Mouse (Mus musculus): ENCODE measurements at regions not wholly inside any gene's neighbourhood (a gene's known extent, or its start where the extent isn't known, plus 50 kb on each side); places are given as distances from the start of the nearest gene placed in this dataset.

DNA sequence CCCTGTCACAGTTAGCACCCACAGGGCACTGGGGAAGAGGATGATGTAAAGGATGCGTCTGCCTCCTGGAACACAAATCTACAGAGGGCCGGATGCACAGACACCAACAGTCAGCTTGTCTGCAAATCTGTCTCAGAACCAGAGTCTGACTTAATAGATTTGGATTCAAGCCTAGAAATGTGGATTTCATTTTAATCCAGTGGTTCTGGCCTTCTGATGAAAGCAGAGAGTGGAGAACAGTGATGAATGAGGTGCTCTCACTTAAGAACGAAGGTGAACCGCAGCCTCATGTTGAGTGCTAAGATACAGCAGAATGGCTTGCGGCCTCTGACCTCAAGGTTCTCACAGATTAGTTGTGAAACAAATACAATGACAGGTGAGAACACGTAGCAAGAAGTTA, 446.5 kb downstream of the Tmem114 start:
- H3K9me3 ChIP-seq (replicated peaks): no peaks in the 10 kb centered on the region
- no peaks in the 10 kb centered on the region for H3K27me3 ChIP-seq
- peaks cover 2% of the 10 kb centered on the region; the same call in 1 of the 2 replicates for H3K4me1 ChIP-seq
- no peak overlapping the region for H3K9ac ChIP-seq
- H3K4me2 ChIP-seq: no peak overlapping the region
- no peaks in the 10 kb centered on the region for H3K36me3 ChIP-seq
- H3K27ac ChIP-seq: no peak overlapping the region
- no peak for ATAC-seq (replicated peaks; ENCODE audit: low FRiP score)
- 66% methylated on average over 6 of the region's 6 CpGs for WGBS
- no peak overlapping the region for H3K4me3 ChIP-seq (replicated peaks)

DNA sequence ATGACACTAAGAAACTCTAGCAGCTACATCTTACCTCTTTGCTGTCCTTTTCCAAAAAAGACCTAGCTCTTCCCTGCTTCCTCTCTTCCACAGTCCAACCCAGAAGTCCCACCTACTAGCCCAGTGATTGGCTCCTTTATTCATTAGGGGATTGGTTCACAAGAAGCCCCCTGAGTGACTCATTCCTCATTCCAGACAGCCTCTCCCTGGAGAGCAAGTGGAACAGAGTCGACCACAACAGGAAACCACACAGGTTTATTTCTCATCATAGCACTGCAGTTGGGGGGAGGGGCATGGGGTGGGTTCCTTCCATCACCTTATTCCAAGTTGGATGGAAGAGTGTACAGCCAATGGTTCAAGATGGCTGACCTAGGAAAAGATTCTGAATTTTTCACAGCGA, 473.3 kb downstream of the Tmem114 start:
- H3K4me3 ChIP-seq (replicated peaks): no peak overlapping the region
- H3K9ac ChIP-seq: no peak overlapping the region
- H3K9me3 ChIP-seq (replicated peaks): no peaks in the 10 kb centered on the region
- WGBS: 74% methylated on average over 2 of the region's 2 CpGs
- ATAC-seq (replicated peaks; ENCODE audit: low FRiP score): no peak
- no peaks in the 10 kb centered on the region for H3K27me3 ChIP-seq
- H3K4me2 ChIP-seq: no peak overlapping the region
- no peaks in the 10 kb centered on the region for H3K4me1 ChIP-seq
- H3K36me3 ChIP-seq: no peaks in the 10 kb centered on the region
- H3K27ac ChIP-seq: no peak overlapping the region

DNA sequence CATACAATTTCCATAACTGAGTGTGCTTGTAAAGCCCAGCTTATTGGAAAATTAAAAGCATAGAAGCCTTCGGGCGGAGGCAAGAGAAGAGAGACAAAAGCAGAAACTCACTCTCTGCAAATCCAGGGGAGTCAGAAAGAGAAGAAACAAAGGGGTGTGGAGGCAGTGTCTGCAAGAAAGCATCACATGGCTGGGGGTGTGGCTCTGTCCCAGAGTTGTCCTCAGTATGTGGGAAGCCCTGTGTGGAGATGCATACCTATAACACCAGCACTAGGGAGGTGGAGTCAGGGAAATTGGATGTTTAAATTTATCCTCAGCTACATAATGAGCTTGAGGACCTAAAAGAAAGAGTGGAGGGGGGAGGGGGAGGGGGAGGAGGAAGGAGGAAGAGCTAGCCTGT, 482.6 kb downstream of the Tmem114 start:
- Histone ChIP-seq H3K4me1 (no peaks in the 10 kb centered on the region), H3K9ac (no peak overlapping the region), H3K27me3 (no peaks in the 10 kb centered on the region), H3K9me3 (replicated peaks) (no peaks in the 10 kb centered on the region), H3K4me2 (no peak overlapping the region), H3K36me3 (no peaks in the 10 kb centered on the region), H3K27ac (no peak overlapping the region), H3K4me3 (replicated peaks) (no peak overlapping the region)
- 71% methylated on average over 2 of the region's 2 CpGs for WGBS
- no peak for ATAC-seq (replicated peaks; ENCODE audit: low FRiP score)

DNA sequence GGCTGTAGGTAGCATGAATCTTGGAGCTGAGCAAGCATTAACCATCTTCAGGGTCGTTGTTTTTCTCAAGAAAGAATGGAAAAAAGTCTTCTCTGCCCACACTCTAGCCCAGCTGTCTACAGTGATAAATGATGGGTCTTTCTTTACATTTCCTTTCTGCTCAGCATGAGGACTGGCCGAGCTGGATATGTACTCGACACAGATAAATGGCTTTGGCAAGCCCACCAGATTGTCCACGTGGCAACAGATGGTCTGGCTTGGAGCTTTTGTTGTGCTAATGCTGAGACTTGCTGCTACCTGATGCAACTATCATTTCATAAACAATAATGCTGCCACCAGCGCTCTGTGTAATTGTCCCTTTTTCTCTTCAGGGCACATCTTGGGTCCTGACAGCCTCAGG, 487.8 kb downstream of the Tmem114 start:
- H3K4me3 ChIP-seq (replicated peaks): no peak overlapping the region
- H3K9me3 ChIP-seq (replicated peaks): no peaks in the 10 kb centered on the region
- H3K27me3 ChIP-seq: no peaks in the 10 kb centered on the region
- no peak overlapping the region for H3K9ac ChIP-seq
- H3K4me2 ChIP-seq: no peak overlapping the region
- H3K4me1 ChIP-seq: no peaks in the 10 kb centered on the region
- ATAC-seq (replicated peaks; ENCODE audit: low FRiP score): no peak
- H3K36me3 ChIP-seq: no peaks in the 10 kb centered on the region
- WGBS: 23% methylated on average over 5 of the region's 5 CpGs
- H3K27ac ChIP-seq: no peak overlapping the region

DNA sequence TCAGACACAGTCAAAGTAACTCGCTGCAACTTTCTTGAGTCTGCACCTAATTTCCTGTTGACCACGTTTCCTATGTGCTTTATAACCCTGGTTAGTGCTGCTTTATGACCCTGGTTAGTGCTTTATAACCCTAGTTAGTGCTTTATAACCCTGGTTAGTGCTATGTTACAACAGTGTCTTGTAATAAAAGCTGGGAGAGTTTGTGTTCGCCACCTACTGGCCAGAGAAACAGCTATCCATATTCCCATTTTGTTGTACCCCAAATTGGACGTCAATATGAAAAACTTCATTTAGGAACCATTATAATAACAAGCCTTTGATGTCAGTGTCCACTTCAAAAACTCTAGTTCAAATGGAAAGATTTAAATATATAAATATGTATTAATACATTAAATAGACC, 492.6 kb downstream of the Tmem114 start:
- Histone ChIP-seq H3K4me3 (replicated peaks) (no peak overlapping the region), H3K4me1 (peaks cover 13% of the 10 kb centered on the region), H3K36me3 (no peaks in the 10 kb centered on the region), H3K9ac (no peak overlapping the region), H3K27ac (no peak overlapping the region), H3K4me2 (no peak overlapping the region), H3K27me3 (no peaks in the 10 kb centered on the region), H3K9me3 (replicated peaks) (no peaks in the 10 kb centered on the region)
- ATAC-seq (replicated peaks; ENCODE audit: low FRiP score): no peak
- 21% methylated on average over 4 of the region's 4 CpGs for WGBS

DNA sequence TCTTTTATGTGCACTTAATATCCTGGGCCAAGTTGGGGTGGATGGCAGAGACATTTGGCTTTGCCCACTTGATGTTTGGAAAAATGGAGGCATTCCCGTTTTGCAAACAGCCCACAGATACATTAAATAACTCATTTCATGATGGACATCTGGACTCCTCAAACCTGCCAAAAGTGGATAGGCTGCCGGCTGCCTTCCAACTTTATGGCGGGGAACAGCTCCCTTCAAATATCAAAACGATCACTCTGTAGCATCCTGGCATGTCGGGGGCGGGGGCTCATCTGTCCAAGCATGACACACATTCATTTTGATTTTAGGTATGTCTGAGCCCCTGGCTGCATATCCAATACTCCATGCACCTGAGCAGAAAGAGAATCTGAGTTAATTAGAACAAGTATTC, 493.3 kb downstream of the Tmem114 start:
- Histone ChIP-seq H3K4me3 (replicated peaks) (no peak overlapping the region), H3K27me3 (no peaks in the 10 kb centered on the region), H3K27ac (no peak overlapping the region), H3K4me2 (no peak overlapping the region), H3K9me3 (replicated peaks) (no peaks in the 10 kb centered on the region), H3K36me3 (no peaks in the 10 kb centered on the region), H3K9ac (no peak overlapping the region), H3K4me1 (peaks cover 13% of the 10 kb centered on the region)
- 74% methylated on average over 6 of the region's 6 CpGs for WGBS
- ATAC-seq (replicated peaks; ENCODE audit: low FRiP score): no peak

DNA sequence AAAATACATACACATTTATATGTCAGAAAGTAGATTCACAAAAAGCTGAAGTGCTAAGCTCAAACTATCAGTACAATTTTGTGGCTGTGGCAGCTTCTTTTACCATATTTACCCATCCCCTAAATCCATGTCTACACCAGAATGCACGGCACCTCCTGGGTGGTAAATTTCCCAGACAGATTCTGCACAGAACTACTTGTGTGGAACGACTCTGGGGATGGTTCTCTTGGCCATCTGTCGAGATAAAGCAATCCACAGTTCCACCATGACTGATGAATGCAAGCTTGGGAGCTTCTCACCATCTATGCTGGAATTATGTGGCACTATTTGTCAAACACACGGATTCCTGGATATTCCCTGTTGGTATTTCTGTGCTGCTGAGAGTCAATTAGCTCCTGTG, 495.8 kb downstream of the Tmem114 start:
- no peaks in the 10 kb centered on the region for H3K36me3 ChIP-seq
- WGBS: 45% methylated on average over 4 of the region's 4 CpGs
- H3K4me3 ChIP-seq (replicated peaks): no peak overlapping the region
- no peak overlapping the region for H3K4me2 ChIP-seq
- peaks cover 16% of the 10 kb centered on the region for H3K4me1 ChIP-seq
- no peak overlapping the region for H3K9ac ChIP-seq
- H3K27ac ChIP-seq: no peak overlapping the region
- no peaks in the 10 kb centered on the region for H3K9me3 ChIP-seq (replicated peaks)
- no peaks in the 10 kb centered on the region for H3K27me3 ChIP-seq
- no peak for ATAC-seq (replicated peaks; ENCODE audit: low FRiP score)

DNA sequence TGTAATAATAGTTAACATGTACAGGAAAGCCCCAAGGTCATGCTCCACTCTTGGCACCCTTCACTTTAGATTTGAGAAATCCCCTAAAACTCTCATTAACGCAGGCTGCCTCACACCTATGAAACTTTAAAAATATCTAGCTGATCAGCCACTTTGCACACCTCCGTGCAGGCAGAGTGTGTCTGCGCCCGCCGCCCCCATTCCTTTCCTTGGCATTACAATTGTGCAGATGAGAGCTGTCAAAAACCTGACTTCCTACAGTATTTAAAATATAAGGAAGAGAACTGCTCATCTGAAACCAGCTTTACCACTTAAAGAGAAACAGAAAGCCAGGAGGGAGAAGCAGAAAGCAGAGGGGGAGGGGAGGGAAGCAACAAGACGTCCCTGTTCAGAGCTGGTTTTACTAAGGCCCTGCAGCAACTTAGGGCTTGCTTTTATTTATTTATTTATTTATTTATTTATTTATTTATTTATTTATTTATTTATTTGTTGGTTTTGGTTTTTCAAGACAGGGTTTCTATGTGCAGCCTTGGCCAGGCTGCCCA, 496.5 kb downstream of the Tmem114 start:
- no peak overlapping the region for H3K4me2 ChIP-seq
- WGBS: 62% methylated on average over 6 of the region's 6 CpGs

DNA sequence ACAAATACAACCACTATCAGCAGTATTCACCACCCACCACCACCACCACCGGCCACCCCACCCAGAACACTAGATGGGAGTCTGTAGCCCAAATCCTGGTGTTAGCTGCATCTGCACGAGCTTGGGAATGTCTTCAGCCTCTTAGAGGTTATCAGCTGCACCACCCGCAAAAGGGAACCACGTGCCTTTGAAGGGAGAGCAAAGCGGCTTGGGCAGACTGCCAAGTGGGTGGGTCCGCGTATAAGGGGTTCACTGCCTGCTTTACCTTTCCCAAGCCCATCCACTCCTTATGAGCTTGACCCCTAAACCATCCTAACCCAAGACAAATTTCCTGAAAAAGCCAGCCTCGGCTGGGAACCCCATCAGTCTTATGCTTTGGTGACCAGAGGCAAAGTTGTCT, 497.2 kb downstream of the Tmem114 start:
- Histone ChIP-seq H3K4me1 (peaks cover 16% of the 10 kb centered on the region), H3K27me3 (no peaks in the 10 kb centered on the region), H3K36me3 (no peaks in the 10 kb centered on the region), H3K4me3 (replicated peaks) (no peak overlapping the region), H3K9ac (no peak overlapping the region), H3K4me2 (no peak overlapping the region), H3K27ac (no peak overlapping the region), H3K9me3 (replicated peaks) (no peaks in the 10 kb centered on the region)
- 0 out of 2 replicates have a peak, but pooled peaks have one; percentile 12 for ATAC-seq (replicated peaks; ENCODE audit: low FRiP score)
- 49% methylated on average over 8 of the region's 8 CpGs for WGBS

More for the DNA sequence above, 496.5 kb downstream of the Tmem114 start:
- no peaks in the 10 kb centered on the region for H3K36me3 ChIP-seq
- H3K27ac ChIP-seq: no peak overlapping the region
- H3K27me3 ChIP-seq: no peaks in the 10 kb centered on the region
- no peak overlapping the region for H3K9ac ChIP-seq
- no peaks in the 10 kb centered on the region for H3K9me3 ChIP-seq (replicated peaks)
- 0 out of 2 replicates have a peak, but pooled peaks have one; percentile 36 for ATAC-seq (replicated peaks; ENCODE audit: low FRiP score)
- no peak overlapping the region for H3K4me3 ChIP-seq (replicated peaks)
- H3K4me1 ChIP-seq: peaks cover 16% of the 10 kb centered on the region

DNA sequence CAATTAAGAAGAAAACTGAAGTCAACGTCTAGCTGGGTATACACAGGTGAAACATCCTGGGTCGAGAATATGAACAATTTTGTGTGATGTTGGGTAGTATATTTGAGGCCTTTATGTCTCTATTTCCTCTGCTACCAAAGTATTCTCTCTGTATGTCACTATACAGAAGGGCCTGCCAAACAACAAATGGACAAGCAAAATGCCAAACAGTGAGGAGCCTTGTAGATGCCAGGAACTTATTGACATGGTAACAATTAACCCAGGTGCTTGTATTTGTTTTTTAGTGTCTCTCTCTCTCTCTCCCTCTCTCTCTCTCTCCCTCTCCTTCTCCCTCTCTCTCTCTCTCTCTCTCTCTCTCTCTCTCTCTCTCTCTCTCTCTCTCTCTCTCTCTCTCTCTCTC, 529.1 kb downstream of the Tmem114 start:
- Histone ChIP-seq H3K36me3 (no peaks in the 10 kb centered on the region), H3K4me3 (replicated peaks) (no peak overlapping the region), H3K9me3 (replicated peaks) (no peaks in the 10 kb centered on the region), H3K4me2 (no peak overlapping the region), H3K27me3 (no peaks in the 10 kb centered on the region), H3K27ac (no peak overlapping the region), H3K9ac (no peak overlapping the region), H3K4me1 (no peaks in the 10 kb centered on the region)
- 80% methylated on average over 2 of the region's 2 CpGs for WGBS
- ATAC-seq (replicated peaks; ENCODE audit: low FRiP score): no peak

DNA sequence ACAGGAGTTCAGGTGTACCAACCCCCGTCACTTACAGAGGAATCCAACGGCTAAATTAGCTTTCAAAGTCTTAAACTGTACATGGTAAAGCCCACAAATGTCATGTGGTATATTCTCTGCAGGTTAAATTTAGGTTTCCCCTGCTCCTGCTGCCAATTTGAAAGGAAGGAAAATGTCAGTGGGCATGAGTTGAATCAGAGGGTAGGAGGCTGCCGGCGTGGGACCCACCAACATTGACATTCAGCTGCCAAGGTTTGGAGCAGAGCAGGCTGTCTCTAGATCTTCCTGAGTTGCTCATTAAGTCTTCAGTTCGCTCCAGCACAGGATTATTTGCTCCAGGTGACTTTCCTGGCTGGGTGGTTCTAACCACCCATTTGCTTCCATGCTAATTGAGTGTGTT, 532.1 kb downstream of the Tmem114 start:
- no peak overlapping the region for H3K27ac ChIP-seq
- H3K4me1 ChIP-seq: no peaks in the 10 kb centered on the region
- WGBS: 83% methylated on average over 5 of the region's 5 CpGs
- no peaks in the 10 kb centered on the region for H3K9me3 ChIP-seq (replicated peaks)
- no peaks in the 10 kb centered on the region for H3K36me3 ChIP-seq
- H3K27me3 ChIP-seq: no peaks in the 10 kb centered on the region
- no peak overlapping the region for H3K9ac ChIP-seq
- no peak for ATAC-seq (replicated peaks; ENCODE audit: low FRiP score)
- H3K4me2 ChIP-seq: no peak overlapping the region
- no peak overlapping the region for H3K4me3 ChIP-seq (replicated peaks)

DNA sequence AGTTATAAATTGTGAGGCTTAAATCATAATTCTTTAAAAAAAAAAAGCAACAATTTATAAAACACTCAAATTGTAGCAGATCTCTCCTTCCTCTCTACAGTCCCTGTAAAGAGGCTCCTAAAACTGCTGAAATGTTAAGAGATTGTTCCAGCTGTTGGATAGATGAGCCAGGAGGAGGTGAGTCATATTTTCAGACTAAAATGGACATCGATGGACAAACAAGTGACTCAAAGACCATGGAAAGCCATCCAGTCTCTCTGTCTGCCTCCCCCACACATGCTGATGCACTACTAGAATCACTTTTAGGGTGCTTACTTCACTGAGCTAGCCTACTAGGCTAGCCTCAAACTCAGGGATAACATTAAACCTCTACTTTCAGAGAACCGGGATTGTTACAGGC, 561.5 kb downstream of the Tmem114 start:
- Histone ChIP-seq H3K9ac (no peak overlapping the region), H3K4me3 (replicated peaks) (no peak overlapping the region), H3K27ac (no peak overlapping the region), H3K36me3 (no peaks in the 10 kb centered on the region), H3K27me3 (no peaks in the 10 kb centered on the region), H3K9me3 (replicated peaks) (no peaks in the 10 kb centered on the region), H3K4me1 (no peaks in the 10 kb centered on the region), H3K4me2 (no peak overlapping the region)
- 91% methylated on average over 2 of the region's 2 CpGs for WGBS
- ATAC-seq (replicated peaks; ENCODE audit: low FRiP score): no peak

DNA sequence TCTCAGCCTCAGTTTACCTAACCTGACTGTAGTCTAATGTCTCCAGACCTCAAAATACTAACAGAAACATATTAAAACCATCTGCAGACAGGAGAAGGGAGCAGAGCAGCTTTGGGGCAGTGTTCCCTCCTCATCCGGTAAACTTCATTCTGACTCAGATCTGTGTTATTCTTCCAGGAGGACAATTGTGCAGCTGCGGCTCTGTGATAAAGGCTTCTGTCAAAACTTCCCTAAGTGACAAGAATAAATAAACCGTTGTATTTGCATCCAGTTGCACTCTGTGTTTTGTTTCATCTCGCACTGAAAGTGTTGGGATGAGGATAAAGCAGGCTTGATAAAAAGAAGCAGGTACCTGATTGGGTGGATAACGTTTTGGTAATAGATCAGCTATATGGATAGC, 585.8 kb downstream of the Tmem114 start:
- Histone ChIP-seq H3K27ac (no peak overlapping the region), H3K4me2 (no peak overlapping the region), H3K36me3 (no peaks in the 10 kb centered on the region), H3K4me1 (no peaks in the 10 kb centered on the region), H3K27me3 (no peaks in the 10 kb centered on the region), H3K4me3 (replicated peaks) (no peak overlapping the region), H3K9me3 (replicated peaks) (no peaks in the 10 kb centered on the region), H3K9ac (no peak overlapping the region)
- no peak for ATAC-seq (replicated peaks; ENCODE audit: low FRiP score)
- WGBS: 81% methylated on average over 5 of the region's 5 CpGs
